Mouse (Mus musculus): ENCODE data around the gene Pptc7.
"Not testable (repeated sequence)": the region's sequence is repeated elsewhere in the genome, so short reads cannot be mapped to it uniquely, and the experiment has no call there.

Gene Pptc7

DNA sequence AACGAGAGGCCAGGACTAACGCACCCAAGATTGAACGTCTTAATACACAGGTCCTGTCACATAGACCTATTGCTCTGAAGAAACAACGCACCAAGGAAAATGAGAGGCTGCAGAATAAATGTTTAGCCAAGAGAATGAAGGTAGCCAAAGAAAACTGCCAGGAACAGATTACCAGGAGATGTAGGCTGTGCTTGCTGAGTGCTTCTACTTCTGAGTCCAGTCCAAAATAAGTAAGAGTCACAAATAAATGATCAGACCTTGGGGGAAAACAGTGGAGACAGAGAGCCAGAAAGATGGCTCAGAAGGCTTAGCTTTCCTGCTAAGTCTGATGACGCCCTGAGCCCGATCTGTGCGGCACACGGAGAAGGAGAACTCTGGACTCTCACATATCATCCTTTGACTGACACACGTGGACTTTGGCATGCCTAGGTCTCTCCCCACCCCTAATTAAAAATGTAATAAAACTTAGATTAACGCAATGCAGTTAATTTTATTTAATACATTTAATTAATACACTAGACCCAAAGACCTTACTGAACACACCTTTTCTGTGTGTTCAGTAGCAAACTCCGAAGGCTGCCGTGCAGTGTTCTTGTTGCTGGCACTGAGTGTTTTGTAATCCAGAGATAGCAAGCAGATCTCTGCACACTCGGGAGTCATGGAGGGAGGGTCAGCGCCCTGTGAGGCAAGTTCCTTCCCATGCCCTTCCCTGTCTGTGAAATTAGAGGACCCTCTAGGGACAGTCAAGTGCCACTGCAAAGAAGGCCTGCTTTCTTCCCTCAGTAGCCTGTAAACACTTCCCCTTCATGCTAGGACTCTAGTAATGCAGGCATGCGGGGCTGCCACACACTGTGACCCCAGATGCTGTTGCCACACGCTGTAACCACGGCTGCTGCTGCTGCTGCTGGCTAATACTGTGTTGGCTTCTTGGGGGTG is 18.9 kb downstream of the Pptc7 start:
- DNase-seq (ENCODE audit: low spot score) = no peak

- no peak for DNase-seq (ENCODE audit: low spot score)
These were observed 19.8 kb downstream of the Pptc7 start for GRCm38 (mm10) chr5:122303937-122304336.

GRCm38 (mm10) chr5:122304541-122304940 is 20.4 kb downstream of the Pptc7 start:
- no peak for DNase-seq (ENCODE audit: low spot score)

- no peak for DNase-seq (ENCODE audit: low spot score)
These were observed 21.3 kb downstream of the Pptc7 start for GRCm38 (mm10) chr5:122305472-122305871.

GRCm38 (mm10) chr5:122306536-122306935 is 22.4 kb downstream of the Pptc7 start:
- no peak for DNase-seq (ENCODE audit: low spot score)

GRCm38 (mm10) chr5:122310699-122311098 is 26.5 kb downstream of the Pptc7 start:
- DNase-seq (ENCODE audit: low spot score) = no peak

GRCm38 (mm10) chr5:122311692-122312091 is 27.5 kb downstream of the Pptc7 start:
- no peak for DNase-seq (ENCODE audit: low spot score)

GRCm38 (mm10) chr5:122312346-122312745 is 28.2 kb downstream of the Pptc7 start:
- no peak for DNase-seq (ENCODE audit: low spot score)

- DNase-seq (ENCODE audit: low spot score) = no peak
These were observed 28.9 kb downstream of the Pptc7 start for GRCm38 (mm10) chr5:122312942-122313684.

DNA sequence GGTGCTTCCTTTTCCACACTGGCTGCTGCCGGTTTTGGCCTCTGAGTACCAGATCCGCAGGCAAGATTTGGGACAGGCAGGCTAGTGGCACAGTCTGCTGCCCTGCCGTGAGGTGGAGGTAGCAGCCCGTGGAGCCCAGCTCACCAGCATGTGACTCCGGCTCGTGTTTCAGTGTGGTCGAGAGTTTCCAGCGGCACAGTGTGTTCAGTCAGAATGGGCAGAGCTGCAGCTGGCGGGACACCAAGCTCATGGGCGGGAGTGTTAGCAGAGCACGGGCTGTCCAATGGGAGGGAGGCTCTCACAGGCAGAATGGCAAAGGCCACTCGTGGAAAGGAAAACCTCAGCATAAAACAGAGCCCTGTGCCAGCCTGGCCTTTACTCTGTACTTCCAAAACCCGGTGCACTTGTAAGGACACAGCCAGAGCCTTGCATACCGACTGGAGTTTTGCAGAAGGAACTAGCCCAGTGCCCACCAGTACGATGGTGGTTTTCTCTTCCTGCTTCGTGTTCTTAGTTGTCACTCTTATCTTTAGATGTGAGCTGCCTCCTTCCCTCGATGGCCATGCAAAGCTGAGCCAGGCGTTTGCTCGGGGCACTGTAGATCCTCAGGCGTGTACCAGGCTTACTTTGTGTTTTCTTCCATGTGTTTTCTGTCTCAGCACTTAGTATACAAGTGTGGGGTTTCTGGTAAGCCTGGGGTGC is 31.0 kb downstream of the Pptc7 start:
- DNase-seq (ENCODE audit: low spot score) = peak; percentile 72

DNA sequence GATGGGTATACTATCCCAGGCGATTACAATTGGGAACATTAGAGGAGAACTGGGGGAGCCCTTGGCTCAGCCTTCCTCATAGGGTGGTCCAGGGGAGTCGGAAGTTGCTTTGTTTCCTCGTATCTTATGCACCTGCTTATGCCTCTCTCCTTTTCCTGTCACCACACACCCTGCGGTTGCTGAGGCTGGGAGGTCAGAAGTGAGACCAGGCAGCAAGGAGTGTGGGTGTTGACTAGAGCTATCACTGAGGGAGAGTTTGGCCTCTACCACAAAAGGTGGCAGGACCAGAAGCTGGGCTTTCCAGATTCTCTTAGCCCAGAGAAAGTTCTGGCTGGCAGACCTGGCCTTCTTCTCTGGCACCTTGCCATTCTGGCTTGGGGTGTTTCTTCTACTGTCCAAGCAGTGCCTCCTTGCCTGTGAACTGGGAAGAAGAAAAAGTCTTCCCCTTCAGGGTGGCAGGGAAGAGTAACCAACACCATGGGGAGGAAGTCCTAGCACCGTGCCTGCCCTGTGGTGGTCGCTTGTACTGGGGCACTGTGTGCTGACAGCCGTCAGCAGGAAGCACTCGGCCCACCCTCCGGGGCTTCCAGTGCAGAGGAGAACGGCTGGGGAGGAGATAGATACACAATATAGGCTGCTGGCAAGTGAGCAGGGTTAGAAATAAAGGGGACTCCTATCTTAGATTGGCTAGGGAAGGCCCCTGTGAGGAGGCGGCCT is 33.3 kb downstream of the Pptc7 start:
- no peak for DNase-seq (ENCODE audit: low spot score)

GRCm38 (mm10) chr5:122318100-122318499 is 33.9 kb downstream of the Pptc7 start:
- no peak for DNase-seq (ENCODE audit: low spot score)

DNA sequence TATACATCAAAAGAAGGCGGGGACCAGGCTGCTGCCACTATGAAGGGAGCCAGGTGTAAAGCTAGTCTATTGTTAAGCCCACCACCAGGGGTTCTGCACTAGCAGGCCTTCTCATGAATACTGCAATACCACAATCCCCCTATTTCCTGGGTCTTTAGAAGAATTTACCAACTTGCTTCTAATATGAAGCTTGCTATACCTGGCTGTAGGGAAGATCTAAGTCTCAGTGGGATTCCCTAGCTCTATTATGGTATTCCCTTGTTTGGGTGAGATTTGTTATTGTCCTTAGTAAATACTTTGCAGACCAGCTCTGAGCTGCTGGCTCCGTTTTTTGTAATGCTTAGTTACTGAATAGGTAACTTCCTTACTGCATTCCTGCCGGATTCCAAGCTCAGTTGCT is 34.8 kb downstream of the Pptc7 start:
- DNase-seq (ENCODE audit: low spot score) = not testable (repeated sequence)

GRCm38 (mm10) chr5:122319474-122320204 is 35.5 kb downstream of the Pptc7 start:
- DNase-seq (ENCODE audit: low spot score) = no peak

DNA sequence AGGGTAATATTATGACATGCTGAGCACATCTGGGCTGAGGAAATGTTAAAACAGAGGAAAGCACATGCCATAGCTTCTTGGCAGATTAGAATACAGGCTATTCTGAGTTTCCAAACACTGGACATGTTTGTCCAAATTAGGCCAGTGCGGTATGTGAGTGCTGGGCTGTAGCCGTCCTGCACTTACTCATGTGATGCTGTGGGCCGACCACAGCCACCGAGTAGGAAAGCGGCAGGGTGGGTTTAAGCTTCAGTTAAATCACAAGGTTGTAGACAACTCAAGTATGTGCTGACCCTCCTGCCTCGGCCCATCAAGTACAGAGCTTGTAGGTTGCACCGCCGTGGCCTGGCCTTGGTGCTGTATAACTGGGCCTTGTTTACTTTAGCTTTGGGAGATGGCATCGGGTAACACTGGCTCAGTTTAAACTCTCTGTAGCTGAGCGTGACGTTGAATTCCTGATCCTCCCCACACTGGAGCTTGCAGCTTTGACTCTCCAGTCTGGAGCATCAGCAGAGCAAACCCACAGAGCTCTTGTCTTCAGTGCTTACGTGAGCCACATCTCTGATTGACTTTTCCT is 36.1 kb downstream of the Pptc7 start:
- DNase-seq (ENCODE audit: low spot score) = no peak

DNA sequence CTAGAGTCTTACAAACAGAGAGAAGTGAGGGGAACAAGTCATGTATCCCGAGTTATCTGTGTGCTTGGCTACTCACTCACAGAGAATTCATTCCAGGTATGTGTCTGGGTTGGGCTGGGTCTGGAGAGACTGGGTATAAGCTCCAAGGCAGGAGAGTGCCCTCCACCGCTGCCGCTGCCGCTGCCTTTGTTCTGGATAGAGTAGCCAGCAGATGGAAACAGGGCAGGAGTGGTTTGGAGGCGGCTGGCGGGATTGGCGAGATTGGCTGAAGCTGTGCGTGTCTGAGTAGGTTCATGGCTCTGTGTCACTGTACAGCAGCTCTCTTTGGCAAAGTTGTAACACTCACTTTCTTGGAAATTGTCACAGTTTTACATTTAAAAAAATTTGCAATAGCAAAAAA is 39.4 kb downstream of the Pptc7 start:
- no peak for DNase-seq (ENCODE audit: low spot score)

DNA sequence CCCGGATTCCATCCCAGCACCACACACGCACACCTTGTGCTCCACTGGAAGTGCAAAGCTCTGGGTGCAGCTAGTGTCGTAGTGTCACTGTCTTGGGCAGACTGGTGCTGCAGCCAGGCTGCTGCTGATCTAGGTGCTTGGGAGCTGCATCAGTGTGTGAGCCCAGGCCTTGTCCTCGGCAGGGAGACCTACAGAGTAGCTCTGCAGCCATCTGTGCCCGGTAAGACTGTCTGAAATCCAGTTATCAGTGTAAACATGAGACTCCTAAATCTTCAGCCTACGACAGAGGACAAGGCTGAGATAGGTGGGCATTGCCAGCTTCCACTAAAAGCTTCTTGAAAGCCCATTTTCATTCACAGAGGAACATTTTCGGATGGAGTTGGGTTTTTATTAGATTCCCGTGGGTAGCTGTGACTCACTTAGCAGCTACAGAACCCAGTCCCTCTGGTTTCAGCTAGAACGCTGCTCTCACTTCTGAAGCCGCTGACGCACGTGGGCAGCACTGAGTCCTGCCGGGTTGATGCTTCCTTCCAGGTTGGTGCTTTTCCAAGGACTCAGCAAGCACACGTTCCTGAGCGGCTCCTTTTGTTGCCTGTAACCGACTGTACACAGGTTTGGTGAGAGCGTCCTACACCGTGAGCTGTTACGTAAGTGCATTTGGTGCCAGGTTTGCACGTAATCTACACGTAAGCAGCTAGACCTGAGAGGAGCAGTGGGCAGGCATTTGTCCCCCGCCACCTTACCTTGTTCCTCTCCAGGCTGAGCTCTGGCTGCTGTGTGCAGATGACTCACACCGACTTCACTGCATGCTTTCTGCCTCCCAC is 40.7 kb downstream of the Pptc7 start:
- DNase-seq (ENCODE audit: low spot score) = no peak

- DNase-seq (ENCODE audit: low spot score) = no peak
These were observed 41.3 kb downstream of the Pptc7 start for GRCm38 (mm10) chr5:122325477-122325876.

DNA sequence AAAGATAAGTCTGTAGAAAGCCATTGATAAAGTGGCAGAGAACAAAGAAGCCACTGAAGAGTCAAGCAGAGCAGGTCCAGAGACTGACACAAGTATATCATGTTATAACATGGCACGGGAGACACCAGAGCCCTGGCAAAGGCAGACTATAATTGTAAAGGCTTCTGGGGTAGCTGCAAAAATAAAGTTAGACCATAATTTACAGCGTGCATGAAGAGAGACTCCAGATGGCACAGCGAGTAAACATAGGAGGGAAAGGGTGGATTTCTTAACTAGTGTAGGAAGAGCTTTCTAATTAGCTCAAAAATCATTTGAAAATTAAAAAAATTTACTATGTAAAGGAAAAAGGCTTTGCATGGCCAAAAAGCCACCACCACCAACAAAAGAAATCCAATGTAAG is 43.1 kb downstream of the Pptc7 start:
- no peak for DNase-seq (ENCODE audit: low spot score)

DNA sequence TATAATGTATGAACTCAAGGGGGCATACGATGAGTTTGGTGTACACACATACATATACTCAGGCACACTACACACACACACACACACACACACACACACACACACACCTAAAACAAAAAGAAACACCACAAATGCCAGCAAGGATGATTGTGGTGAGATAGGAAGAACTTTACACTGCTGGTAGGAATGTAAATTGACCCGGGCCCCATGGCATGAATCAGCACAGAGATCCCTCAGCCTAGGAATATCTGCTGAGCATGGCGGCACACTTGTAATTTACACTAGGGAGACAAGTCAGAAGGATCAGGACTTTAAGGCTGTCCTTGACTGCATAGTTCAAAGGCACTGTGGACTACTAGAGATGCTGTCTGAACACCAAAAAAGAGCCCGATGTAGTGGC is 46.1 kb downstream of the Pptc7 start:
- DNase-seq (ENCODE audit: low spot score) = no peak

Measured in urinary bladder, postnatal 25 days (tissue).